Mouse (Mus musculus): ENCODE results near the gene Pgbd5. TPM values are rescaled to one million over a fixed set of nuclear protein-coding genes. Genes with fewer than 3 reads are reported as not detected.

The Pgbd5 gene
- polyA plus RNA-seq, 1 experiment from 2014 or later, result 0.15 TPM

GRCm38 (mm10) chr8:124399403-124399861, 40.0 kb downstream of the Pgbd5 start:
- no peak overlapping the region for H3K27ac ChIP-seq (replicated peaks)
- no peaks in the 10 kb centered on the region for H3K4me1 ChIP-seq (replicated peaks)
- H3K27me3 ChIP-seq, result no peaks in the 10 kb centered on the region
- H3K36me3 ChIP-seq (replicated peaks), result no peaks in the 10 kb centered on the region
- H3K4me3 ChIP-seq (replicated peaks), result no peak overlapping the region
- H3K9ac ChIP-seq, result no peak overlapping the region
- ATAC-seq (ENCODE audit: insufficient read depth), result no peak
- no peaks in the 10 kb centered on the region for H3K9me3 ChIP-seq (replicated peaks)
- WGBS (ENCODE audit: insufficient replicate concordance), result 70% methylated on average over 11 of the region's 11 CpGs
- no peak overlapping the region for H3K4me2 ChIP-seq

- no peaks in the 10 kb centered on the region for H3K9me3 ChIP-seq (replicated peaks)
- H3K27me3 ChIP-seq, result no peaks in the 10 kb centered on the region
- no peak overlapping the region for H3K4me3 ChIP-seq (replicated peaks)
- H3K4me2 ChIP-seq, result no peak overlapping the region
- no peak overlapping the region for H3K9ac ChIP-seq
- H3K4me1 ChIP-seq (replicated peaks), result no peaks in the 10 kb centered on the region
- H3K36me3 ChIP-seq (replicated peaks), result no peaks in the 10 kb centered on the region
- 23% methylated on average over 12 of the region's 12 CpGs for WGBS (ENCODE audit: insufficient replicate concordance)
- ATAC-seq (ENCODE audit: insufficient read depth), result no peak
- no peak overlapping the region for H3K27ac ChIP-seq (replicated peaks)
These were observed 40.5 kb downstream of the Pgbd5 start for GRCm38 (mm10) chr8:124398843-124399402.

- H3K9ac ChIP-seq, result no peak overlapping the region
- H3K36me3 ChIP-seq (replicated peaks), result no peaks in the 10 kb centered on the region
- ATAC-seq (ENCODE audit: insufficient read depth), result no peak
- no peak overlapping the region for H3K27ac ChIP-seq (replicated peaks)
- H3K4me3 ChIP-seq (replicated peaks), result no peak overlapping the region
- no peaks in the 10 kb centered on the region for H3K27me3 ChIP-seq
- H3K4me2 ChIP-seq, result no peak overlapping the region
- H3K9me3 ChIP-seq (replicated peaks), result no peaks in the 10 kb centered on the region
- WGBS (ENCODE audit: insufficient replicate concordance), result 64% methylated on average over 11 of the region's 11 CpGs
- no peaks in the 10 kb centered on the region for H3K4me1 ChIP-seq (replicated peaks)
These were observed 42.0 kb downstream of the Pgbd5 start for GRCm38 (mm10) chr8:124397321-124398065.

GRCm38 (mm10) chr8:124396531-124396930, 42.9 kb downstream of the Pgbd5 start:
- ATAC-seq (ENCODE audit: insufficient read depth), result no peak
- H3K4me3 ChIP-seq (replicated peaks), result no peak overlapping the region
- no peaks in the 10 kb centered on the region for H3K36me3 ChIP-seq (replicated peaks)
- H3K27ac ChIP-seq (replicated peaks), result no peak overlapping the region
- no peak overlapping the region for H3K9ac ChIP-seq
- H3K4me2 ChIP-seq, result no peak overlapping the region
- H3K9me3 ChIP-seq (replicated peaks), result no peaks in the 10 kb centered on the region
- no peaks in the 10 kb centered on the region for H3K27me3 ChIP-seq
- H3K4me1 ChIP-seq (replicated peaks), result no peaks in the 10 kb centered on the region
- WGBS (ENCODE audit: insufficient replicate concordance), result 57% methylated on average over 2 of the region's 2 CpGs

- Histone ChIP-seq H3K4me1 (replicated peaks) (no peaks in the 10 kb centered on the region), H3K9ac (no peak overlapping the region), H3K4me3 (replicated peaks) (no peak overlapping the region), H3K4me2 (no peak overlapping the region), H3K36me3 (replicated peaks) (no peaks in the 10 kb centered on the region), H3K9me3 (replicated peaks) (no peaks in the 10 kb centered on the region), H3K27me3 (no peaks in the 10 kb centered on the region), H3K27ac (replicated peaks) (no peak overlapping the region)
- 64% methylated on average over 7 of the region's 7 CpGs for WGBS (ENCODE audit: insufficient replicate concordance)
- no peak for ATAC-seq (ENCODE audit: insufficient read depth)
These were observed 44.1 kb downstream of the Pgbd5 start for GRCm38 (mm10) chr8:124395392-124395791.

GRCm38 (mm10) chr8:124394951-124395350, 44.5 kb downstream of the Pgbd5 start:
- H3K27ac ChIP-seq (replicated peaks), result no peak overlapping the region
- no peaks in the 10 kb centered on the region for H3K36me3 ChIP-seq (replicated peaks)
- H3K9ac ChIP-seq, result no peak overlapping the region
- H3K4me3 ChIP-seq (replicated peaks), result no peak overlapping the region
- no peaks in the 10 kb centered on the region for H3K27me3 ChIP-seq
- no peak overlapping the region for H3K4me2 ChIP-seq
- no peak for ATAC-seq (ENCODE audit: insufficient read depth)
- WGBS (ENCODE audit: insufficient replicate concordance), result 73% methylated on average over 7 of the region's 7 CpGs
- H3K9me3 ChIP-seq (replicated peaks), result no peaks in the 10 kb centered on the region
- no peaks in the 10 kb centered on the region for H3K4me1 ChIP-seq (replicated peaks)

- Histone ChIP-seq H3K9me3 (replicated peaks) (no peaks in the 10 kb centered on the region), H3K4me2 (no peak overlapping the region), H3K4me1 (replicated peaks) (no peaks in the 10 kb centered on the region), H3K9ac (no peak overlapping the region), H3K4me3 (replicated peaks) (no peak overlapping the region), H3K27me3 (no peaks in the 10 kb centered on the region), H3K36me3 (replicated peaks) (no peaks in the 10 kb centered on the region), H3K27ac (replicated peaks) (no peak overlapping the region)
- WGBS (ENCODE audit: insufficient replicate concordance), result 55% methylated on average over 4 of the region's 4 CpGs
- no peak for ATAC-seq (ENCODE audit: insufficient read depth)
These were observed 45.5 kb downstream of the Pgbd5 start for GRCm38 (mm10) chr8:124393927-124394326.

GRCm38 (mm10) chr8:124393013-124393412, 46.4 kb downstream of the Pgbd5 start:
- 55% methylated on average over 5 of the region's 5 CpGs for WGBS (ENCODE audit: insufficient replicate concordance)
- H3K27me3 ChIP-seq, result no peaks in the 10 kb centered on the region
- no peak overlapping the region for H3K9ac ChIP-seq
- ATAC-seq (ENCODE audit: insufficient read depth), result no peak
- no peaks in the 10 kb centered on the region for H3K4me1 ChIP-seq (replicated peaks)
- no peak overlapping the region for H3K4me2 ChIP-seq
- H3K36me3 ChIP-seq (replicated peaks), result no peaks in the 10 kb centered on the region
- no peaks in the 10 kb centered on the region for H3K9me3 ChIP-seq (replicated peaks)
- no peak overlapping the region for H3K27ac ChIP-seq (replicated peaks)
- no peak overlapping the region for H3K4me3 ChIP-seq (replicated peaks)

- no peaks in the 10 kb centered on the region for H3K9me3 ChIP-seq (replicated peaks)
- H3K4me3 ChIP-seq (replicated peaks), result no peak overlapping the region
- no peak overlapping the region for H3K4me2 ChIP-seq
- ATAC-seq (ENCODE audit: insufficient read depth), result no peak
- no peak overlapping the region for H3K9ac ChIP-seq
- H3K27ac ChIP-seq (replicated peaks), result no peak overlapping the region
- H3K36me3 ChIP-seq (replicated peaks), result no peaks in the 10 kb centered on the region
- no peaks in the 10 kb centered on the region for H3K4me1 ChIP-seq (replicated peaks)
- no peaks in the 10 kb centered on the region for H3K27me3 ChIP-seq
- 57% methylated on average over 10 of the region's 10 CpGs for WGBS (ENCODE audit: insufficient replicate concordance)
These were observed 47.0 kb downstream of the Pgbd5 start for GRCm38 (mm10) chr8:124392271-124393012.

GRCm38 (mm10) chr8:124391191-124391590, 48.3 kb downstream of the Pgbd5 start:
- no peak for ATAC-seq (ENCODE audit: insufficient read depth)
- Histone ChIP-seq H3K27ac (replicated peaks) (no peak overlapping the region), H3K9ac (no peak overlapping the region), H3K4me3 (replicated peaks) (no peak overlapping the region), H3K9me3 (replicated peaks) (no peaks in the 10 kb centered on the region), H3K4me2 (no peak overlapping the region), H3K4me1 (replicated peaks) (no peaks in the 10 kb centered on the region), H3K36me3 (replicated peaks) (no peaks in the 10 kb centered on the region), H3K27me3 (no peaks in the 10 kb centered on the region)
- WGBS (ENCODE audit: insufficient replicate concordance), result 75% methylated on average over 7 of the region's 7 CpGs

GRCm38 (mm10) chr8:124389495-124389894, 50.0 kb downstream of the Pgbd5 start:
- no peak overlapping the region for H3K4me3 ChIP-seq (replicated peaks)
- no peaks in the 10 kb centered on the region for H3K27me3 ChIP-seq
- no peaks in the 10 kb centered on the region for H3K36me3 ChIP-seq (replicated peaks)
- WGBS (ENCODE audit: insufficient replicate concordance), result 70% methylated on average over 11 of the region's 11 CpGs
- ATAC-seq (ENCODE audit: insufficient read depth), result no peak
- no peak overlapping the region for H3K4me2 ChIP-seq
- H3K9me3 ChIP-seq (replicated peaks), result no peaks in the 10 kb centered on the region
- no peak overlapping the region for H3K27ac ChIP-seq (replicated peaks)
- no peaks in the 10 kb centered on the region for H3K4me1 ChIP-seq (replicated peaks)
- no peak overlapping the region for H3K9ac ChIP-seq
